Mouse (Mus musculus) layer of hippocampus, adult 18-20 months (tissue): ENCODE measurements around the gene Defb25. TPM values are rescaled to one million over a fixed set of nuclear protein-coding genes. Genes with fewer than 3 reads are reported as not detected.
A peak's percentile ranks its signal among the peaks of the same experiment; 100 is the strongest.
"Not testable (repeated sequence)": the region's sequence is repeated elsewhere in the genome, so short reads cannot be mapped to it uniquely, and the experiment has no call there.

Experiments used
- DNase-seq, 2 experiments: peaks; one replicate each; pipeline ENCODE4 v3.0.0; 2022; ENCODE audit warnings: low spot score in 2 of 2
- long read RNA-seq: library from polyadenylated mRNA; stranded (forward); transcript quantifications from one replicate; pipeline ENCODE4 v2.0.0, GENCODE M21; 2021
- total RNA-seq, 2 experiments: library from RNA; stranded (reverse); gene quantifications; 2 replicates each; pipeline ENCODE4 v1.2.3; 2021

Gene Defb25
- total RNA-seq, result not detected
- long read RNA-seq, result 0 reads

DNA sequence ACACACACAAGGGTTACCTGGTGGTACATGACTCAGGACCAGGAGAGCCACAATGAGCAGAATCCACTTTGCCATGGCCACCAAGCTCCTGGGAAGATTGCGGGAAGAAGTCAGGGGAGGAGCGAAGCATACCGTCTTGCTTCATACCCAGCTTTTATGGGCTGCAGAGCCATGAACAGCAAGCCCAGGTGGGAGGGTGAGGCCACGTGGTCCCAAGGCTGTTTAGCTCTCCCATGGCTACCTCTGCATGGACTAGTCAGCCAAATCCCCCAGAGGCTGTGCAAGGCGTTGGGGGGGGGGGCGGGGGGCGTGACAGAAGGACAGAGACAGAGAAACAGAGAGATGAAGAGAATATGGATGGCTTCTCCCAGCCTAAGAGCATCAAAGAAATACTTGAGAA lies at the start of gene Defb25:
TSS of gene Defb25 (minus strand) at position 101 of the 400 bp plus-strand sequence.
- DNase-seq, result no peak

DNA sequence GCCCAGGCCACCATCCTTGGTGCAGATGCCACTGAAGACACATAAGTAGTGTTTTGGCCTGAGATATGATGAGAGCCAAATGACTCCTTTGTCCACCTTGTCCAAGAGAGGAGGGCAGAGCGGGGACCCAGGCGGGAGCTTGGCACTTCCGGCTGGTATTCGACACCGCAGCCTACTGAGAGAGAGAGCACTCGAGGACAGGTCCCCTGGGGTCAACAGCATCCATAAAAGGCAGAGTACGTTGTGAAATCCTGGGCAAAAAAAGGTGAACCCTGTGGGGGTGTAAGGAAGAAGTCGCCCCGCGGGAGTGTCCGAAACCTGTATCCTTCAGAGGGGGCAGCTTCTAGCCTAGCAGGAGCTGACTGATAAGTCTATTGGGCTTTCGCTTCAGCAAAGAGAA lies 49.3 kb upstream of the Defb25 start:
- DNase-seq, result no peak

DNA sequence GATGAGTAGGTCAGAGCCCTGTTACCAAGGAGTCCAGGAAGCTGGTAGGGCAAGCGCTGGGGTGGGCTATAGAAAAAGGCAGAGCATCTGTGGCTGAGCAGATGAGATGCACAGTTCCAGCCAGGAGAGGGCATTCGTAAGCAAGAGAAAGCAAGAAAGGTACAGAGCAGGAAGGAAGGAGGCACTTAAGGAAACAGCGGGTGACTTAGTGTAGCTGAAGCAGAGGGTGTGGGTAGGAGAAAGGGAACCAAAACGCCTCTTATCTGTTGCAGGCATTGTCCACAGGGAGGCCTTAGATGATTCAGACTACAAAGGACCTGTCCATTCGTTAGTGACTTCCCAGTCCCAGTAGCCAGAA lies 48.8 kb upstream of the Defb25 start:
- peak in 1 of 2 experiments; percentile 60 for DNase-seq

DNA sequence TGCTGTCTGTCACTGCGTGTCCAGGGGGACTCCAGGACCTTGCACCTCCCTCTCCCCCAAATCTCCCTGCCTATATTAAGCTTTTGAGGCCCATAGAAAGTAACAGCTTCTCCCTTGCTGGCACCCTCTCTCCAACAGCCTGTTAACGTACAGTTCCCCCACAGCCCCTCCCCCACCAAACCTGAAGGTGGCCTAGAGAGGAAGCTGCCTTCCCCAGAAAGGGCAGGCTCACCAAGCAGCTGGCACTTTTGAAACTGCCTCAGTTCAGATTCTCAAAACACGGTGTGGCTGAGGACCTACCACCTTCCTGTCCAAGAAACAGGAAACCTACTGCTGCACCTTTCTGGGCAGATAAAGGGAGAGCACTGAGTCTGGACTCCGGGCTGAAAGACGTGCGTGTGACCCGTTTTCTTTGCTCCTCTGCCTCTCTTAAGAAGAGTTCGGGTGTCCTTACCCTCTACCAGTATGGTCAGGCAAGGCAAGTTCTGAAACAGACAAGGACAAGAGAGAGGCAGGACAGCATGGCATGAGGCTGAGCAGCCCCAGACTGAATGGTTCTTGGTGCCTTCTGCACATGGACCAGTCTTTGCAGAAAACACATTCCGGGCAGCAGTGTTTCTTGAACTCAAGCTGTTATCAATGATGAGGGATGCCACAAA lies 48.3 kb upstream of the Defb25 start:
- no peak for DNase-seq

DNA sequence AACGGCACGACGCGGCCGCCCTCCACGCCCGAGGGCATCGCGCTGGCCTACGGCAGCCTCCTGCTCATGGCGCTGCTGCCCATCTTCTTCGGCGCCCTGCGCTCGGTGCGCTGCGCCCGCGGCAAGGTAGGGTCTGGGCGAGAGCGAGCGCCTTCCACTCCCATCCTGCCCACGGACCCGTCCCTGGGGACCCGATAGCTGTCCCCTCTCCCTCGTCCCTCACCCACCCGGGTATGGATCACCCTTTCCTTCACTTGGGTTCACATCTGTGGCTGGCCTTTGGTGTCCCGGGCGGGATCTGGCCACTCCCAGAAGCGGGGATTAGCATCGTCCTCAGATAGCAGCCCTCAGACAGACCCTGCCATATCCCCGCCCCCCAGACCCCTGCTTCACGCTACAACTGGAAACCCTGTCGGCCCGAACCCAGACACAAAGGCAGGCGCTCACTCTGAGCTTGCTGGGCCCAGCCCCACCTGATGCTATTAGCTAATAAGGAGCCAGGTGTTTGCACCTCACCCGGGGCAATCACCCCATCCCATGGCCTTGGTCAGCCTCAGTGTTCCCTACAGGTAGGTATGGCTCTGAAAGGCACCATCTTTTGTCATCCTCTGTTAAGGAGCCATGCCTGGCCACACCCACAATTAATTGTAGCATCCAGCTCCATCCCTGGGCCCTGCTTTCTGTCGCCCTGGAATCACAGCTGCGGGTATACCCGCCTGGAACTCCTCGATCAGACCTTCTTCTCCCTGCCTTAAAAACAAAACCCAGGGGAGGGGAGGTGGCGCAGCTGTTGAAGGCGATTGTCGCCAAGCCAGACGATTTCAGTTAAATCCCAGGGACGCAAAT lies 47.0 kb upstream of the Defb25 start:
- peak in 1 of 2 experiments; percentile 57 for DNase-seq

DNA sequence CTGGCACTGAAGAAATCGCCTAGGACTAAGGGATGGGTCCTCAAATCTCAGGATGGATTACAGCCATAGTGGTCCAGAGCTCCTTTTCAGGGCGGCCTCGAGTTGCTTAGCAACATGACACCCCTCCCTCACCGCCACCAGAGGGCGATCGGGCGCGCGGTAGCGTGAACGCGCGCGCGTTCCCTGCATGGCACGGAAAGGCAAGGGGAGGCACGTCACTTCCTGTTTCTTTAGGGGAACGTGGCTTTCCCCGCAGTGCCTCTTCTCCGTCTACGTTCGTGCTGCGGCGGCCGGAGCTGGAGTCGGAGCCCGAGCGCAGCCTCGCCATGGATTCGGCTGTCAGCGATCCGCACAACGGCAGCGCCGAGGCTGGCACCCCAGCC lies 46.4 kb upstream of the Defb25 start, which contains the start of gene H13:
TSS of gene H13 (plus strand) at position 206 of the 383 bp plus-strand sequence.
- DNase-seq, result peak; percentile 90 to 95

DNA sequence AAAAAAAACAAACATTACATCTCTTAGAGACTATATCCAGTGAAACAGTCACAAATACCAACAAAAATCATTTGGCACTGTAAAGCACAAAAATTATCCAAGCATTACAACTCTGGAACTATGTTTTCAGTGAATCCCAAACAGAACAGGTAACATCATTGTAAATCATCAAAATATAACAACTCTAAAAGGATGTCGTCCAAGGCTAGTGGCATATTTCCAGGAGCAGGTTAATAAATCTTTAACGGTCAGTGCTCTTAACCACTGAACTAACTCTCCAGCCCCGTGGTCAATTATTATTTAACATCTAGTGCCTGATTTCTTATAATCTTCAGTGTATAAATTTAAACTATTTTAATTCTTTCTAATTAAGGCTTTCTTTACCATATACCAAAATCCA lies 43.3 kb upstream of the Defb25 start:
- not testable (repeated sequence) for DNase-seq

DNA sequence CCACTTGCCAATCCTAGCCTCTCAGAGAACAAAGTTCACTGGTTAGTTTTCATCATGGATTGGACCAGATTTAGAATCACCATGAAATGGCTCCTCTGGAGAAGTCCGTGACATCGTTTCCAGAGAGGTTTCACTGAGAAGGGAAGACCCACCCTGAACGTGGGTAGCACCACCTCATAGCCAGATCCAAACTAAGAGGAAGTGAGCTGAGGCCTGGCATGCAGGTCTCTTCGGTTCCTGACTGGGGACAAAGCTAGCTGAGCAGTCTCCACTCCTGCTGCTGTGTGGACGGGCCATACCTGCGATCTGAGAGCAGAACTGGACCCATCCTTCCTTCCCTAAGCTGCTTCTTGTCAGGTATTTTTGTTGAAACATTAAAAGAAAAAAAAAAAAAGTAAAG lies 38.3 kb upstream of the Defb25 start:
- DNase-seq, result no peak

DNA sequence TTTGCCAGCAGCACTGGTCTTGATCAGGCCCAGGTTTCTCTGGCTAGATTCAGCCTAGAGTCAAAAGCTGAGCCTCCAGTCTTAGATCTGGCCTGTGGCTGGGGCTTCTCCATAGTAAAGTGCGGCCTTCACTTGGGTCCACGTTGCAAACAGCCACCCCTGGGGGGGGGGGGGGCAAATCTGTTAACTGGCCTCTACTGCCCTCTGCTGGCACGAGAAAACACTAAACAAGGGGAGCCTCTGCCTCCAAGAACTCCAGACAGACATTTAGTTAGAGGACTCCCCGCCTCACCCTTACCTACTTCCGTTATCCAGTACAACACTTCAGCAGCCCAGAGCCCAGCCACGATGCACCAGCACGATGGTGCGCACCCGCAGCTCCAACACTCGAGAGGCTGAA lies 34.5 kb upstream of the Defb25 start:
- no peak for DNase-seq

DNA sequence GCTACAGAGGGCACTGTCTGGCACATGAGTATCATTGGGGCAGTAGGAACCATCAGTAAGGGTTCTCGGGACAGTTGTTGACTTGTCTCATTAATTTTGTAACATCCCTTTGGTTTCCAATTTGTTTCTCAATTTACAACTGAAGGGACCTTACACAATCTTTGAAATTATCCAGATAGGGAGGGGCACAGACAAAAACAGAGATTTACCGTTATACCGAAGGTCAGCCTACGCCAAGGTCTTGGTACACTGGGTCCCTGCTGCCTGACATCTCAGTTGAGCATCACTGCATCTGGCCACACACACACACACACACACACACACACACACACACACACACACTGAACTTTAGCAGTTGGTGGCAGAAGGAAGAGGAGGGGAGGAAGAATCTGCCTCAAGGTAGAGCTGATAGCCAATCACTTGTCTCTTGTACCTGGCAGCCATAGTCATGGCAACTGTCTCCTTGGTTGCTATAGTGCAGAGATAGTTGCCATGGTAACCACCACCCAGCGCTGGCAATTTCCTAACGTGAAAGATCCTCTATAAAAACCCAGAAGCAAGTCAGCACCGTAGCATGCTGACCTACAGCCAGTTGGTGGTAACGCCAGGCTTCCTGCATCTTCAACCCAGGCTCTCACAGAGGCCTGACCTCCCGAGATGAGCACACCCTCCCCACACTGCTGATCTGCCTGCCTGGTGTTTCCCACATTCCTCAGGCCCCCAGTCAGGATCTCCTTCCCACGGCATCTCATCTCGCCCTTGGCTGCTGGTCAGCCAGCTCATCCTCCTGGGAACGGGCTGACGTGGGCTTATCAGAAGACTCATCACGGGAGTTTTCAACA lies 31.2 kb upstream of the Defb25 start:
- peak; percentile 74 to 89 for DNase-seq

DNA sequence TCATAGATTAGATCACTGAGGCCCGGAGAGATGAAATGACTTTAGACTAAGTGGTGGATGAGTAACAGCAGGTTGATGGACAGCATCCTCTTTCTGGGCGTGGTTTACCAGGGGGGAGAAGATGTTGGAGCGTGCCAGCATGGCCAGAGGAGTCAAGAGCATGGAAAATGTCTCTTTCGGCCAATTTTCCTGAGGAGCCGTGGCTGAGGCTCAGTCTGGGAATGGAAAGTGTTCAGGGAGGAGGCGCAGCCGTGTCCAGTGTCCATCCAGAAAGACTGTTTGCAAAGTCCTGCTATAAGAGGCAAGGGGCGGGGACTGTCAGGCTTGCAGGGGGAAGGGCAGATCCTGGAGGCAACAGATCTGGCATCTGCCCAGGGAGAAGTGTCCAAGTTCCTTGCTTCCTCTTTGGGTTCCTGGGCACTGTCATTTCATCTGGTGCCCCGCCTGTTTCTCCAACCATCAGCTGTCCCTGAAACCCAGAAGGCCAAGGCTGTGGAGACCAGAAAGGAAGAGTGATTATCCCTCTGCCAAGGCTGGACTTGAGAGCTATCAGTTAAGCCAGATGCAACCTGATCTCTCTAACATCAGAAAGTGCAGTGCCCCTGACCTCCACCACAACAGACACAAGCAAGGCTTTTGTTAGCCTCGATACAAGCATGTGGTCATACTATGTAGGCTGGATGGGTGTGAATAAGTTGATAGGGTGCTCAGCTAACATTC lies 30.2 kb upstream of the Defb25 start:
- no peak for DNase-seq

DNA sequence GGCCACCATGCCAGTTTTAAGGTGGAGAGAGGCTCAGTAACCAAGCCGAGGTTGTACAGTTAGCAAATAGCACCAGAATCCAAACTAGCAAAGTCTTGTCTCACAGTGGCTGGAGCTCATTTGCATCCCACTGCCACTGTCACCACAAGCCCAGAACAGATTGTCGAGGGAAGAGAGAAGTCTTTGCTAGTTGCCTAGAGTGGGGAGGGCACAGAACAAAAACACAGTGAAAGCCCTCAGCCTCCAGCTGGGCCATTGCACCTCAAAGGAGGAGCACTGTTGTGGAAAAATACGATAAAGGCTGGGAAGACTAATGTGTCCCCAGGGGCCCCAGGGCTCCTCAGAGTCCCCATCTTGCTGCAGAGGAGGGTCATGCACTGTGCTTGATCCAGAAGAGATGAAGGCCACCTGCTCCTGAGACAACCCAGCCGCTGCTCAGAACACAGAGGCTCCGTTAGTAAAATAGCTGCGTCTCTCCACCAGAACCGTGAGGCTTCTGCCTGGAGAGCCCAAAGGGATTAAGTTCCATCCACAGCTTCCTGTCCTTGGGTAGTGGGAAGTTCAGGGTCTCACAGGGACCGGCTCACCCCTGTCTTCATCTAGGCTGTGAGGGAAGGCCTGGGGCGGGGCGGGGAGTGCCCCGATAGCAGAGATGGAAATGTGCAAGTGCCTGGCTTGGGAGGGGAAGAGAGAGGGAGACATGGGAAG lies 16.7 kb upstream of the Defb25 start:
- no peak for DNase-seq

DNA sequence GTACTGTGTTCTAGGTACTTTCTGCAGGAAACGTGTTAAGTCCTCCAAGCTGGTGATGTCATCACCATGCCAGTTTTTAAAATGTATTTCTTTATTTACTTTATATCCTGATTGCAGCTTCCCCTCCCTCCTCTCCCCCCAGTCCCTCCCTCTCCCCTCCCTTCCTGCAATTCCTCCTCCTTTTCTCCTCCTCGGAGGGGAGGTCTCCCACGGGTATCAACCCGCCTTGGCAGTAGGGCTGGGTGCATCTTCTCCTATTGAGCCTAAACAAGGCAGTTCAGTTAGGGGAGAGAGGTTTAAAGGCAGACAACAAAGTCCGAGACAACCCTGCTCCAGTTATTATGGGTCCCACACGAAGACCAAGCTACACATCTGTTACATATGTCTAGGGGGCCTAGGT lies 16.0 kb upstream of the Defb25 start:
- DNase-seq, result no peak

DNA sequence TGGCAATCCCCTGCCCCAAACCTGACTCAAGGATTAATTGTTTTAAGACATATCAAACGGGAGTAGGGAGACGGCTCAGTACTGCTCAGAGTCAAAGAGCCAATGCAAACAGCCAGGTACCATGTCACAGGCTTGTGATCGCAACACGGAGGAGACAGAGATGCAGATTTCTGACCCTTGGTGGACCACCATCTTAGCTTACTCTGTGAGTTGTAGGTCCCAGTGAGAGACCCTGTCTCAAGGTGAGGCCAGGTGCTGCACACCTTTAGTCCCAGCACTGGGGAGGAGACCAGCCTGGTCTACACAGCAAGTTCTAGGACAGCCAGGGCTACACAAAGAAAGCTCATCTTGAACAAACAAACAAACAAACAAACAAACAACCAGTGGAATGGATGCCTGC lies 14.5 kb upstream of the Defb25 start:
- DNase-seq, result no peak

DNA sequence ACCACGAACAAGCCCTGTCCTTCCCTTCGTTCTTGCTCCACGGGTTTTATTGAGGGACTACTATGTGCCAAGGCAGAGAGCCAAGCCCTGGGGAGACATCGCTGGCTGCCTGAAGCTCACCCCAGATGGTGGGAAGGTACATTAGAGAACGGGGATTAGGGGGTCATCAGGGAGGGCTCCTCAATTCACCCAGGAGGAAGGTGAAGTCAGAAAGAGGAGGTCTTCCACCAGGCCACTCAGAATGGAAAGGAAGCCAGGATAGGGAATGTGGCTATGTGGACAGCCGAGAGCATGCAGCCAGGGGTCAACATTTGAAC lies 14.1 kb upstream of the Defb25 start:
- no peak for DNase-seq

DNA sequence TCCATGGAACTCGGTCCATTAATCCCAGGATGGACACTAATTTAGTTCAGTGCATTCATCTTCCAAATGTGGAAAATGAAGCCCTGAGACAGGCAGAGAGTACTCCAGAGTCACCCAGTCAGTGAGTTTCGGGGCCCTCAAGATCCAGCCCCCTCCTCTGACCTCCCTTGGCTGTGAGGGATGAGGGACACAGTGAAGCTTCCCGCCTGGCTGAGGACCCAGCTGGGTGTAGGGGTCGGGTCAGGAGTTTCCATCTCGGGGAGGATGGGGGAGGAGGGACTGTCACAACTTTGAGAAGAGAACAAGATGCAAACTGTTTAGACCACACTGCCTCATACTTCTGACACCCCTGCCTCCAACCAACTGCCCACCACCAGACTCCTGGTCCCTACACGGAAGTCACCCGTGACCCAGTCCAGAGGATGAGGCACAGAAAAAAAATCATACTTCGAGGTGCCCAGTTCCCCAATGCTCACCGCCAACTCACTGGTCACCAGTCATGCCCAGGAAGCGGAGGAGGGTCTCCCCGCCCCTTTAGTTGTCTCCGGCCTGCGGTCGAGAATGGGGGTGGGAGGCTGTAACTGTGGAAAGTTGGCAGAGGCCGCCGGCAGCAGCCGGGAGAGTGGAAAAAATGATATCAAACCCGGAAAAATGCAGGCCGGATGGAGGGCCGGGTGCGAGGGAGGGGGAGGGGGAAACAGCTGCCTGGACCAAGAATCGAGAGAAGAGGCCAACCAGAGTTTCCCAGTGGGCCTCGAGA lies 13.6 kb upstream of the Defb25 start:
- DNase-seq, result no peak

DNA sequence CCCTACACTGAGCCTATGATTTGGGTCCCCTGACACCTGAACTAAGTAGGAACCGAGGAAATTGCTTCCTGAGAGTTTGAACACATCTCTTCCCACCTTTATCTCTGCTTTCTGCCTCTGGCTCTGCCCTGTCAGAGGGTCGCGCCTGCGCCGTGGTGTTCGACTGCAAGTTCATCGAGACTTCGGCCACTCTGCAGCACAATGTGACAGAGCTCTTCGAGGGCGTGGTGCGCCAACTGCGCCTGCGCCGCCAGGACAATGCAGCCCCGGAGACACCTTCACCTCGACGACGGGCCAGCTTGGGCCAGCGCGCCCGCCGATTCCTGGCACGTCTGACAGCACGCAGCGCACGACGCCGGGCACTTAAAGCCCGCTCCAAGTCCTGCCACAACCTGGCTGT lies 11.5 kb upstream of the Defb25 start:
- DNase-seq, result no peak

DNA sequence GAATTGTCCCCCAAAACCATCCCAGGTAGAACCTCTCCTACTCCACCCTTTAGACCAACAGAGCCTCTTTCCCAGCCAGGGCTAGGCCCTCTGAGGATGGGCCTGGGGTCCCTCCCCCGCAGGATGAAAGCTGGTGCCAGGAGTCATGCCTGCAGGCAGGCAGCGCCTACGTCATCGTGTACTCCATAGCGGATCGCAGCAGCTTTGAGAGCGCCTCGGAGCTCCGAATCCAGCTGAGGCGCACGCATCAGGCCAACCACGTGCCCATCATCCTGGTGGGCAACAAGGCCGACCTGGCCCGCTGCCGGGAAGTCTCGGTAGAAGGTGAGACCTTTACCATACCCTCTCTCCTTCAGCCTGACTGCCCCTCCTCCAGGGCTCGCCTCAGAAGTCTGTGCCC lies 10.5 kb upstream of the Defb25 start:
- DNase-seq, result no peak

DNA sequence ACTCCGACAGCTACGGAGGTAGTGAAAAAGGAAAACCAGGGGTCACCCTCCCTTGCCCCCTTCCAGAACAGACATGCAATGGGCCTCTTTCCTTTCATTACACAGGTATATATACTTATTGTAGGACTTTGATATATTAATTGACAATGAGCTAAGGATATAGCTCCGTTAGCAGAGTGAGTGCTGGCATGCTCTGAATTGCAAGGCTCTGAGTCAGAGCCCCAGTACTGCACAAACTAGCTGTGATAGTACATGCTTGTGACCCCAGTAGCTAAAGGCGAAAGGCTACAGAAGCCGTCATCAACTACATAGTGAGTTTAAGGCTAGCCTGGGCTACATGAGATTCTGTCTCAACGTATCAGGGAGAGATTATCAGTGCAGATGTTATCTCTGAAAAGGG lies 7.1 kb upstream of the Defb25 start:
- DNase-seq, result no peak

DNA sequence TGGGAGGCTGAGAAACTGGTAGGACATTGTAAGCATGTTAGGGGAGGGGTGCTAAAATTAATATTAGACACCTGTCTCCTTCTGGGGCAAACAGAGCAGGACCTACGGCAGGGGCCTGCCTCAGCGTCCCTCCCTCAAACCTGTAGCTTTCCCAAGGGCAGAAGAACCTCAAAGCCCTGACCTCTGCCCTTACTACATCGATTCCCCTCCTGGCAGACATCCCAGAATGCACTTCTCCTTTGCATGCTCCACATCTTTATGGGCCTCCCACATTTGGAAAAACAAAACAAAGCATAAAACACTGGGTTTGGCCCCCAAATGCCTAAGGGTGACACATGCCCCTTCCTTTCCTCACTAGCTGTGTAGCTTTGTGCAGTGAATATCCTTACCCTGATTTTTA lies 6.4 kb upstream of the Defb25 start:
- DNase-seq, result no peak
